Mouse (Mus musculus) cerebellum, postnatal 25 days (tissue): ENCODE data around the gene Rnf227.
"Not testable (repeated sequence)": the region's sequence is repeated elsewhere in the genome, so short reads cannot be mapped to it uniquely, and the experiment has no call there.

Experiments
- DNase-seq, 2 experiments: peaks; one replicate each; pipeline ENCODE4 v3.0.0; 2021; ENCODE audit warnings: mixed read lengths in 2 of 2

Gene Rnf227

DNA sequence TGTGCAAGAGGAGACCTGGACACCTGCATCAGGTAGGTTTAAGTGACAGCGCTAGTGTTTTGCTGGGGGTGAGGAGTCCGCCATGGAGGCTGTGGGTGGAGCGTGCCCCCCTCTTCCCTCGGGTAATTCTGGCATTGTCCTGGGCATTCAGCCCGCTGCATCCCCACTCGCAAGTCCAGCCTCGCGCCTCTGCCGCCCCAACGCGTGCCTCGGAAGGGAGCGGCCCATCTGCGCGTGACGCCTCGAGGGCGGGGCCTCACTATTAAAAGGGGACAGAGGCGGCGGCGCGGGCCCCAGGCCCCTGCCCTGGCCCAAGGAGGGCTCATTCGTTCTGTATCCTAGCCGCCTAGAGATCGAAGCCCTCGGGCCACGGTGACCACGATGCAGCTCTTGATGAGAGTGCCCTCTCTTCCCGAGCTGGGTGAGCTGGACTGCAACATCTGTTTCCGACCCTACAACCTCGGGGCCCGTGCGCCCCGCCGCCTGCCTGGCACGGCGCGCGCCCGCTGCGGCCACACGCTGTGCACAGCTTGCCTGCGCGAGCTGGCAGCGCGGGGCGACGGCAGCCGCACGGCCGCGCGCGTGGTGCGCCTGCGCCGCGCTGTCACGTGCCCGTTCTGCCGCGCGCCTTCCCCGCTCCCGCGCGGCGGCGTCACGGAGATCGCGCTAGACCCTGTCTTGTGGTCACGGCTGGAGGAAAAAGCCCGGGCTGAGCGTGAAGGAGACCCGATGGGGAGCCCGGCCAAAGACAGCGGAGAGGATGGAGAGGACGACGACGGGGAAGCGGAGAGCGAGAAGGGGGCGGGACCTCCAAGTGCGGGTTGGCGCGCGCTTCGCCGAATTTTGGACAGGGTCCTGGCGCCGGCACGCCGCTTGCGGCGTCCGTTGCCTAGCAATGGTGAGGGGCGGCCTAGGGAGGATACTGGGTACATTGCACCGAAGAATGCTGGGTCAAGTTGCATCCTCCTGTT, at the start of gene Rnf227:
Rnf227 (plus strand) TSS at position 301 of the 971 bp plus-strand sequence.
- peak; percentile 87 to 88 for DNase-seq

DNA sequence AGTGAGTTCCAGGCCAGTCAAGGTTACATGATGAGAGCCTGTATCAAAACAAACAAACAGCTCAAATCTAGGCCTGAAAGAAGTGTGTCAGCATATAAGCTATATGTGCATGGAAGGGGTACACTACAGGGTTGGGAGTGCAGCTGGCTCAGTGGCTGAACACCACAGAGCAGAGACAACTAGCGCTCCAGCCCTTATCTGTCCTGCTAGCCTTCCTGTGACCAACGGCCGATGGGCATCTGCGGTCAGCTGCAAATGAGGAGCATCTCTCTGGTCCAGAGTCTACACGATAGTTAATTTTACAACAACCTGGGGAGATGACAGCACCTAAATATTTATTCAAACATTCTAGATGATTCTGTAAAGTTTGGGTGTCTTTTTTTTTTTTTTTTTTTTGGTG, 49.1 kb upstream of the Rnf227 start:
- no peak for DNase-seq

DNA sequence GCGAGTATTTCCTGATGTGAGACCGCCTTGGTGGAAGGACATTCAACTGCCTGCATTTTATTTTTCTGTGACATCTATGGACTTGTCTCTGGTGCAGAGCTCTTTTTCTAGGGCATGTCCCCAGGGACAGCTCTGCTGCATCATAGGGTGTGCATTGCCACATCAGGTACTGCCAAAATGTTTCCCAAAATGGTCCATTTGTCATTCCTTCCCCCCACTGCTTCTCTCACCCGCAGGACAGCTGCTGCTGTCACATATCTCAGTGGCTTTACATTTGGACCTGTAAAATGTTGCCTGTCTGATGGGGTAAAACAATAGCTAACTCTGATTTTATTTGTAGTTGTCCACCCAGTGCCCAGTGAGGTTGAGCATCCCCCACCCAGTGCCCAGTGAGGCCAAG, 45.0 kb upstream of the Rnf227 start:
- no peak for DNase-seq

DNA sequence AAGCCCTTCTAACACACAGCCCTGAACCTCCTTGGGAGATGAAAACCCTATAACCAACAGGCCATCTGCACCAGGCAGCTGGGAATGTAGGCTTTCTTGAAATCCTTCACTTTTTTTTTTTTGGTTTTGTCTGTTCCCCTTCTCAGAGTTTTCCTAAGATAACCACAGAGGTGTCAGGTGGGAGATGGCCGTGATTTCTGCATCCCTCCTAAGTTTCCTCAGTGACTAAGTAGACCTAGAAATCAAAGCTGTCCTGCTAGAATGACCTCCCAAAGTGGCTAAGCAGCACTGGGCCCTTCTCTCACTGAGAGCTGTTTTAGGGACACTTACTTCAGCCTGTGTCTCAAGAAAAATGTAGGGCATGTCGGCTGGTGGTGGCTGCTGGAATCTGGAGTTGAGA, 42.5 kb upstream of the Rnf227 start:
- DNase-seq = no peak

DNA sequence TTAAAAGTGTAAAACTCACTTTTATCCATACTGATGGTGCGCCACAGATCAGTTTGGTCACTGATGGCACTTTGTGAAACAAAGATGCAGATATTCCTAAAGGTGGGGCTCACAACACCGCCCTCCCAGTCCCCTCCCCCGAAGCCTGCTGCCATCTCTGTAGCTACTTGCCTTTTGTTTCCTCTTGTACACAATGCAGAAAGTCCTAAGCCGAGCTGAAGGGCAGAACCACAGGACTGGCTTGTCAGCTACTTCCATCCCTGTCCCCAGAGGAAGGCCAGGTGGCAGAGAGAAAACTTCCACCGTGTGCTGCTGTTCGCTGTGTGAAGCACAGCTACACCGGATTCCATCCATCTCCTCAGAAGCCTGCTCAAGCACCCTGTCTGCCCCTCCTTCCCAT, 42.0 kb upstream of the Rnf227 start:
- DNase-seq = no peak

DNA sequence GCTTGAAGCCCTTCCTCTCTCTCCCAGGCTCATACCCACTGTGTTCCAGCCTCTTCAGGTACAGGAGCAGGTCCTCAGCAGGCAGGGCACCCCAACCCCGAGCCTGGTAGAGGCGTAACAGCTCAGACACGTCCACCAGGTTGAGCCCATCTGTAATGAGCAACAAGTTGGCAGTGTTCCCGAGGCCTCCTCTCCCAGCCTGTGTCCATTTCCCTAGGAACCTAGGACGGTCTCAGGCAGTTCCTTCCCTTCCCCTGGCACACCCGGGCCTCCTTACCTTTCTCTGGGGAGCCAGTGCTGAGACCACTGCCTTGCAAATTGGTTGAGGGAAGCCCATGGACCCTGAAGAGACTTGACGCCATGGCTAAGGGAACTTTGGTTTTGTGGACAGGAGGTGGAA, 37.4 kb upstream of the Rnf227 start:
- DNase-seq = peak; percentile 30 to 52

DNA sequence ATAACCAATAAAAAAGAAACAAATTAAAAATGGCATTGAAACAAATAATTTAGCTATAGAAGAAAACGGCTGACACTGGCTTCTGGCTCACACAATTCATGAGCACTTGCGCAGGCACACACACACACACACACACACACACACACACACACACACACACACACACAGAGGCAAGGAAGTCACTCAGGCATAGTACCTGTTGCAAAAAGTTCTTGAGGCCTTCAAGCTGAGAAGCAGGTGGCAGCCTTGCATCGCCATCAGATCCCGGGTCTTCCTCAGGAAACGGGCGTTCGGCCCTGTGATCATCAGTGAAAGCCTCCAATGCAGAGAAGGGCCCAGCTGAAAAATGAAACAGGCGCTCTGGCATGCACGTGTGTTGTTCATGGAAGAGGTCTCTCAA, 35.0 kb upstream of the Rnf227 start:
- no peak for DNase-seq

DNA sequence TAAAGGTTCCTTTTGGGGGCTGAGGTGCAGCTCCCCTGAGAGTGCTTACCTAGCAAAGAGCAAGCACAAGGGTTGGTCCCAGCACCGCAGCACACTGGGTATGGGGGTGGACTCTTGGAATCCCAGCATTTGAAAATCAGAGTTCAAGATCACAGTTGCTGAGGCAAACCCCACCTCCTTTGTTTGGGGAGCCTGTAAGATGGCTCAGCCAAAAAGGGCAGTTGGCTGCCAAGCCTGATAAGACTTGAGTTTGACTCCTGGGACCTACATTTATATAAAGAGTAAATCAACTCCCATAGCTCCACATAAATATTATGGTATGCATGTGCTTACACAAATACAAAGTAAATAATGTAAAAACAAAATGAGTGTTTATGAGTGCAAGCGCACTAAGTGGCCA, 34.2 kb upstream of the Rnf227 start:
- DNase-seq = no peak

DNA sequence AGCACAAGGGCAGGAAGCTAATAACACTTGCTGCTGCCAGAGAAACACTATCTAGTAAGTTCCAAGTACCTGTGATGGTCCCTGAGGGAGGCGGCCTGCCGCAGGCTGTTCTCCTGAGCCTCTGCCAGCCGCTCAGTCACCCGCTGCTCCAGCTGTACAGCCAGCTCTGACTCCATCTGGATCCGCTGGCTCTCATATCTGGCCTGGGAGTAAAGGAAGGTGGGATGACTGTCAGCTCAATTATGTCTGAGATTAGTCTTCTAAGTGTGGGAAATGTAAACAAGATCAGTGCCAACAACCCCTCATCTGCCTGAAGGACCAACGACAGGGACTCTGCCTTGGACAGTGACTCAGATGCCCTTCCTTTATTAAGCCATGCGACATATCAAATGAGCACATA, 29.0 kb upstream of the Rnf227 start:
- no peak for DNase-seq

DNA sequence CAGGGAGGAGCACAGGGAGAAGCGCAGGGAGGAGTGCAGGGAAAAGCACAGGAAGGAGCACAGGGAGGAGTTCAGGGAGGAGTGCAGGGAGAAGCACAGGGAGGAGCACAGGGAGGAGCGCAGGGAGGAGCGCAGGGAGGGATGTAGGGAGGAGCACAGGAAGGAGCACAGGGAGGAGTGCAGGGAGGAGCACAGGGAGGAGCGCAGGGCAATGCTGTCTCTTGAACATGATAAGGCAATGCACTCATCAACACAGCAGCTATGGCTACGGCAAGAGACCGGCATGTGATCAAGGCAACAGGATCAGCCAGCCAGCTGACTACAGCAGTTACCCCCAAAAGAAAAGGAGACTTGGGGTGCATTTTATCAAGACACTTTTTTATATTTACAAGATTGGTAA, 23.9 kb upstream of the Rnf227 start:
- DNase-seq = no peak

DNA sequence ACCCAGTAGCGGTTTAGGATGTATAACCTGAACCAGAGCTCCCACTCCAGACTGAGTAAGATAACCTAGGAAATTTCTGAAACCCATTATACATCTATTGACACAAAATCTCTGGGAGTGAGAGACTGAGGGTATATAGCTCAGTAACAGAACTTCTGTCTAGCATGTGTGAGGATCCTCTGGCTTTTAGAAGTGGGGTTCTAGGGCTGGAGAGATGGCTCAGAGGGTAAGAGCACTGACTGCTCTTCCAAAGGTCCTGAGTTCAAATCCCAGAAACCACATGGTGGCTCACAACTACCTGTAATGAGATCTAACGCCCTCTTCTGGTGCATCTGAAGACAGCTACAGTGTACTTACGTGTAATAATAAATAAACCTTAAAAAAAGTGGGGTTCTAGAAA, 22.3 kb upstream of the Rnf227 start:
- not testable (repeated sequence) for DNase-seq

DNA sequence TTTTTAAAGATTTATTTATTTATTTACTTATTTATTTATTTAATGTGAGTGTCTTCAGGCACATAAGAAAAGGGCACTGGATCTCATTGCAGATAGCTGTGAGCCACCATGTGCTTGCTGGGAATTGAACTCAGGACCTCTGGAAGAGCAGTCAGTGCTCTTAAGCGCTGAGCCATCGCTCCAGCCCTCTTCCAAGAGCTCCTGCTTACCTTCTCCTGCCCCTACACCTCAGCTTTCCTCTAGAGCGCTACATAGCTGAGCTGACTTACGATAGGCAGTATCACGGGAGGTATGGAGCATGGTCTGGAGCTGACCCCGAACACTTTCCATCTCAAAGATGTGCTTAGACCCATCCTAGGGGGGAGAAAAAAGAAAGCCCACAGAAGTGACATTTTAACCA, 18.7 kb upstream of the Rnf227 start:
- DNase-seq = no peak

DNA sequence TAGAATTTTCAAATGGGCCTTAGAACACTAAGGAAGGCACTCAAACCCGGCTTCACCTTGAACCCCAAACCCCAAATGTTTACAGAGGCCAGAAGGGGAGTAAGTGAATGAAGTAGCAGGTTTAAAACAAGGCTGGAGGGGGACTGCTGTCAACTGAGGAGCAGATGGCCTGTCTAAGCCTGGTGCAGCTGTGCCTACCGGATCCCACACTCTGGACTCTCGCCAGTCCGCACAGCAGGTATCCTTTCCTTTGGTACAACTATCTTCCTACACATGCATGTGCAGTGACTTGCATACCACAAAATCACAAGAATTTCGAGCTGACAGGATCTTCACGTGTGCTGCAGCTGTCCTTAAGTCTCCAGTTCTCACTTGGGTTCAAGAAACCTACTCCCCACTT, 18.3 kb upstream of the Rnf227 start:
- peak in 1 of 2 experiments; percentile 58 for DNase-seq

DNA sequence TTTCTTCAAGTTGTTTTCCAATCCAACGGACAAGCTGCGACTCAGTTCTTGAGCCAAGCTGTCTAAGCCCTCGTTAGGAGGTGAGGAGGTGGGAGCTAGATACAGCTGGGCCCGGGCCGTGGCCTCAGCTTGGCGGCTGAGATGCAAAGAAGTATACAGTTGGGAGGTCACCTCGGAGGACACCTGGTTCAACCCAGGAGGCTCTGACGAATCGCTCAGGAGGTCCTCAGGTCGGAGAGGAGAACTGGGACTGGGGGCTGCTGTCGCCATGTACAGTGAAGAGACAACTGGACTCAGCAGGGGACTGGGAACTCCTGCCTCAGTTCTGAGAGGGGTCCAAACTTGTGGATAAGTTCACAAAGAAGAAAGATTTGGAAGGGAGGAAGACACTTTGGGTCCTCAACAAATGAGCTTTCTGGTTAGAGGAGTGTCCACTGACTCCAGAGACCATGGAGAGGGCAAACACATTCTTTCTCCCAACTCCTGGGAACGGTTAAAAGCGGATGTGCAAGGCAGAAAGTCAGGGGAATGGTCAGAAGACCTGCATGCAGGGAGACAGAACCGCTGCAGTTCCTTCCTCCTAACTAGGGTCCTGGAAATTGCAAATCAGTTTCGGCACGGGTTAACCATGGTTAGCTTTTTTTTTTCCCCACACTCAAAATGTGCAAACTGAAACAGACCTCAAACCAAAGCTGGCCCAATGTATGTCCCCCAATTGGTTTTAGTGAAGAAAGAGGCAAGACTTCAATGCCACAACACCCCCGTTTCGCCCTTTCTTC, 17.4 kb upstream of the Rnf227 start:
- no peak for DNase-seq

DNA sequence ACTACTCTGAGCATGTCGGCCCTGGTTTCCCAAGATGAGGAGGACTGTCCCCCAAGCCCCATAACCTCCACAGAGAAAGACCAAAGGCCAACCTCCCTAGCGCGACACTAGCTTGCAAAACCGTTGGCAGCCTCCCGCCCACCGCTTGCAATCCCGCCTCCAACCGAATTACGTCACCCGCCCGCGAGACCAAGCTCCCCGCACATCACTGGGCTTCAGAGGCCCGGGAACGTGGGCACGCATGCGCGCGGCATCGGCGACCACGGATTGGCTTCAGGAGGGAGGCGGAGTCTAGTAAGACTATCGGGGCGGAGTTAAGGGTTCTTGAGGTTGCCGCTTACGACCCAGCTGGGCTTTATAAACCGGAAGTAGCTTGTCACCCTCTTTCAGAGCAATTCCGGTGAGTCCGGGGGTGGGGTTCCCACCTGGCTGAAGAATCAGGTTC, 16.6 kb upstream of the Rnf227 start, which contains the start of the genes Cntrob and Trappc1:
Cntrob (minus strand) TSS at position 109 of the 445 bp plus-strand sequence.
Trappc1 (plus strand) TSS at position 314 of the 445 bp plus-strand sequence.
- DNase-seq = peak; percentile 97 to 99

DNA sequence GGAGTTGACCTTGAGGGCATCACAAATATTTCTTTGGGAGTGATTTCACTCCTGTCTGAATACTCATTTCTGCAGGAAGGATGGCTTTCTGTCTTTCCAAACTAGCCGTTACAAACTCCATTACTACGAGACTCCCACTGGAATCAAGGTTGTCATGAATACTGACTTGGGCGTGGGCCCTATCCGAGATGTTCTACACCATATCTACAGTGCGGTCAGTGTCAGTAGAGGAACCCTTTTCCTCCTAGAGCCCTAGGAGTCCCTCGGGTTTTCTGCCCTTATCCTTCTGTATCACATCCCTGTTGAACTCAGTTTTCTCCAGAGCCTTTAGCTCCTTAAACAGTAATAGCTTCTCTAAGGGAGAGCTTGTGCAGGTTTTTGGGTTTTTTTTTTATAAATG, 15.5 kb upstream of the Rnf227 start:
- no peak for DNase-seq

DNA sequence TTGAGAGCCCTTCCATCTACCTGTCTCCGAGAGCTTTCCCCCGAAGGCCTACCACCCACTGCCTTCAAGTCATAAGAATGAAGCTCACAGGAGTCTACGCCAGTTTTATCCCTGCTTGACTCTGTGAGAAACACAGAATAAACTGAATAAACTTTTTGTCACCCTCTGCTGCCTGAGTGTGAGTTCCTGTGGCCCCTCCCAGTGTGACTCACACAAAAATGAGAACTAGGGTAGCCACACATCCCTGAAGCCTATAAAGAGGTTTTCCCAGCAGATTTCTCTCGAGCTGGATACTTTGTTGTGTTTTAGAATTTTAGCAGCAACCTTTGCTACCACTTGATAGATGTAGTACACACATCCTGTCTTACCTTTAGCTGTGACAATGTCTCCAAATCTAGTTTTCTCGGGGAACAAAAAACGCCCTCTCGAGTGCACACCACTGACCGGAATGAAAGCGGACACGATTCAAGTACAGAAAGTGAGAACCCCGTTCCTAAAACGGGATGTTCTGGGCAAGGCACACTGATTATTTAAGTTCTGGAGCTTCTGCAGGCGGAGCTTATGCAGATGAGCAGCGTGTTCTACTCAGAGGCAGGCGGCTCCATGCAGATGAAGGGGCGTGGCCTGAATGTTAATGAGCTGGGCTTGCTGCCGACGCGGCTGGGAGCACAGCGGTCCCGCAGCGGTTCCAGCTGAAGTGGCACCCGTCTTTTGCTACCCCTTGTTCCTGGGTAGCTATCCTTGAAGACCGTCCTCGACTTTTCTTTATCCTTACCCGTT, 14.4 kb upstream of the Rnf227 start, which contains the start of gene Kcnab3:
Kcnab3 (plus strand) TSS at position 631 of the 780 bp plus-strand sequence.
- peak; percentile 71 to 84 for DNase-seq

DNA sequence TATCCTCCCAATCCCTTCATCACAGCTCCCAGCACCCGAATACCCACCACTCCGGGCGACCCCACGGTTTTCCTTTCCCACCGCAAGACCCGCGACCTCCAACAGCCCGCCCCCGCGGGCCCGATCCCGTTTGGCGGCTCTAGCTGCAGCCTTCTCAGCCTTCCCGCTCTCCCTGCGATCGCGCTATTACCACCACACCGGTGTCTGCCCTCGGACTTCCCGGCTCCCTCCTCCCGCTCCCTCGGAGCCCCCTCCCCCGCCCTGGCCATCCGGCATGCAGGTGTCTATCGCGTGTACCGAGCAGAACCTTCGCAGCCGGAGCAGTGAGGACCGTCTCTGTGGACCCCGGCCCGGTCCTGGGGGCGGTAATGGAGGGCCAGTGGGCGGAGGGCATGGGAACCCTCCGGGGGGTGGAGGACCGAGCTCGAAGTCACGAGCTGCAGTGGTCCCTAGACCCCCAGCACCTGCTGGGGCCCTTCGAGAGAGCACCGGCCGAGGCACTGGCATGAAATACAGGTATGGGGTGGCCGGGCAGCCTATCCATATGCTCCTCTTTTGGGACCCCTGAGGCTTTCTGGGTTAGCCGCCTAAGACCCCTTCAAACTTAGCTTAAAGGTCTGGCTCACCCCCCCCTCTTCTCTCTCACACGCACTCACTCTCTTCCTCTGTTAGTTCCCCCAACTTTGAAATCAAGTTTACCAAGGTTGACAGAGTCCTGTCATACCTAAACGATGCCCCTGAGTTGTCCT, 13.7 kb upstream of the Rnf227 start:
- DNase-seq = peak; percentile 57 to 67

DNA sequence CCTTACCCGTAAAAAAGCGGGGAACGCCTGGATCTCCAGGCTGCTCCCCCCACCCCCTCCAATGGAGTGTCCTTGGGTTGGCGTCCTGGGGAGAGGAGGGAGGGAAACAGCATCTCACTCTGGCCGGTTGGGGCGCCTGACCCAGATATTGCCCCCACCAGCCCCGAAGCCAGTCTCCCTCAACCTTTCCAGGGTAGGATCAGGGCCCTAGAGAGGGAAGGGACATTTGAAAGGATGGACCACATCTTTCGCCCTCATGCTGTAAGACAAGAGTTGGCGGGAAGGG, 13.2 kb upstream of the Rnf227 start:
- peak in 1 of 2 experiments; percentile 45 for DNase-seq

DNA sequence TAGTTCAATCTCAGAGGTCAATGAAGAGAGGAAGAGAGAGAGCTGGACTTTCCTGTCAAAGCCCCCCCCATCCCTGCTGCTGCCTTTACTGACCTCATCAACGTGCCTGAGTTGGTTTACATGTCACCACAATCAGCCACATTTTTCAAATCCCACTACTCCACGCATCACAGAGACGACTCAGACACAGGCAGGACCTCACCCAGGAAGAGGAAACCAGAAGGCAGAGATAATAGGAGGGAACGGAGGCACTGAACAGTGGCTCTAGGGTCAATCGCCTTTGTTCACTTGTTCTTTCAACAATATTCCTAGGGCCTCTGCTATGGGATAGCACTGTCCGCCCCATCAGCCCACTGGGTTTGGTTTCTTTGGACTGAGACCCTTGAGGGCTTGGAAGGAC, 12.6 kb upstream of the Rnf227 start:
- no peak for DNase-seq

DNA sequence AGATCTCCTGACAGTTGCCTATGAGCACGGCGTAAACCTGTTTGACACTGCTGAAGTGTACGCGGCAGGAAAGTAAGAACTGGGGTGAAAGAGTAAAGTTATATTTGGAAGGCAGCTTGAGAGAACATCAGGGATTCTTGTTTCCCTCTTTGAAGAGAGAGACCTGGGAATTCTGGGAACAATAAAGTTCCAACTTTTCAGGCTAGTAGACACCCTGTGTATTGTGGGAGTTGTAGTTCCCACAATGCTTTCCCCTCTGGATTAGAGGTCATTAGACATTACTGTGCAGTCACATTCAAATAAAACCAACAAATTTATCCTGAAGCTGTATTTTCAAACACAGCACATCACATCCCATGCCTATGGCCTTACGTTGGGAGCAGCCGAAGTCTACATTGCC, 11.7 kb upstream of the Rnf227 start:
- no peak for DNase-seq

DNA sequence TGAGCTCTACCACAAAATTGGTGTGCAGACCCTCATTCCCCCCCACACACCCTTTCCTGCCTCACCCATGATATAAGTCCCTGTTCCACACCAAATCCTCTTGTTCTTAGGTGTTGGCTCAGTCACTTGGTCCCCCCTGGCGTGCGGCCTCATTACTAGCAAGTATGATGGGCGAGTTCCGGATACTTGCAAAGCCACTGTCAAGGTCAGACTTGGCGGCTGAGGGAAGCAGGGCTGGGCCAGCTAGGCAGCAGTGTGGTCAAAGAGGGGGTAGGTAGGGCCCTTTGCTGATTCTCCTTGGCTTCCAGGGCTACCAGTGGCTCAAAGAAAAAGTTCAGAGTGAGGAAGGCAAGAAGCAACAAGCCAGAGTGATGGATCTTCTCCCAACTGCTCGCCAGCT, 9.1 kb upstream of the Rnf227 start:
- no peak for DNase-seq
